Comparison of ENCODE assay signal across 8 mouse cellular contexts in genomic region chr14:56885986-56886593, GRCm38 (mm10). TPM values are rescaled to one million over a fixed set of nuclear protein-coding genes. Genes with fewer than 3 reads are reported as not detected.
DNase-seq lines count a peak whose midpoint lies in the region; ATAC-seq and TF ChIP-seq lines count a peak whose summit lies in the region.
"Not testable (repeated sequence)": the region's sequence is repeated elsewhere in the genome, so short reads cannot be mapped to it uniquely, and the experiment has no call there.

No protein-coding gene starts in this region.

- not testable (repeated sequence) for H3K27me3 ChIP-seq in embryonic facial prominence, embryonic 15.5 days; kidney, embryonic 14.5 days (ENCODE audit: control insufficient read depth, insufficient read depth, low read length); limb, embryonic 15.5 days

- peak overlapping the region; percentile 44; the same call in 1 of the 2 replicates for H3K9ac ChIP-seq in embryonic facial prominence, embryonic 15.5 days
- peak overlapping the region; percentile 73 for H3K9ac ChIP-seq in kidney, embryonic 14.5 days (ENCODE audit: low read depth, low read length)
- peak overlapping the region; percentile 60 for H3K9ac ChIP-seq in limb, embryonic 15.5 days

- 0 out of 2 replicates have a peak, but pooled peaks cover 13% of the 10 kb centered on the region for H3K36me3 ChIP-seq in embryonic facial prominence, embryonic 15.5 days
- peaks cover 16% of the 10 kb centered on the region; the same call in 1 of the 2 replicates for H3K36me3 ChIP-seq in kidney, embryonic 14.5 days (ENCODE audit: control insufficient read depth, insufficient read depth, low read length)
- not testable (repeated sequence) for H3K36me3 ChIP-seq in limb, embryonic 15.5 days

- not testable (repeated sequence) for H3K4me1 ChIP-seq in bone marrow macrophage, adult 2 months (ENCODE audit: control insufficient read depth, insufficient read depth, low read length); kidney, embryonic 14.5 days (ENCODE audit: control insufficient read depth, insufficient read depth, low read length)
- H3K4me1 ChIP-seq in embryonic facial prominence, embryonic 15.5 days = peaks cover 13% of the 10 kb centered on the region
- peaks cover 17% of the 10 kb centered on the region for H3K4me1 ChIP-seq in limb, embryonic 15.5 days

- peak overlapping the region; percentile 90 for H3K27ac ChIP-seq in bone marrow macrophage, adult 2 months (ENCODE audit: insufficient read depth, low read depth, low read length)
- peak overlapping the region; percentile 94 for H3K27ac ChIP-seq in embryonic facial prominence, embryonic 15.5 days (replicated peaks)
- peak overlapping the region; percentile 93 for H3K27ac ChIP-seq in kidney, embryonic 14.5 days (ENCODE audit: low read depth, low read length)
- peak overlapping the region; percentile 94 for H3K27ac ChIP-seq in limb, embryonic 15.5 days

- not testable (repeated sequence) for TF ChIP-seq CTCF in bone marrow macrophage, adult 2 months (IDR thresholded peaks at IDR 0.05; ENCODE audit: low read depth, low read length)

- DNase-seq in 416B (ENCODE audit: low read depth) = peak; percentile 77
- DNase-seq in heart, adult 9 months (ENCODE audit: low spot score in 2 of 2) = peak; percentile 80 to 83
- DNase-seq in monocyte, adult 2 months (ENCODE audit: low read depth in 1 of 2, low spot score in 2 of 2) = peak; percentile 30 to 73
- DNase-seq in spleen, postnatal 14 days (ENCODE audit: low spot score in 2 of 2) = peak; percentile 63 to 68

- peak; percentile 98 for ATAC-seq in embryonic facial prominence, embryonic 15.5 days (ENCODE audit: insufficient number of reproducible peaks, low FRiP score, low TSS enrichment, low read depth)
- peak; percentile 96 for ATAC-seq in kidney, embryonic 14.5 days (ENCODE audit: low FRiP score, low TSS enrichment)
- peak; percentile 96 for ATAC-seq in limb, embryonic 15.5 days (ENCODE audit: insufficient number of reproducible peaks, low FRiP score, low TSS enrichment, low read depth)

- peak overlapping the region; percentile 73 for H3K4me2 ChIP-seq in embryonic facial prominence, embryonic 15.5 days (replicated peaks)
- peak overlapping the region; percentile 52 for H3K4me2 ChIP-seq in kidney, embryonic 14.5 days (replicated peaks; ENCODE audit: low read depth, low read length)
- peak overlapping the region; percentile 75 for H3K4me2 ChIP-seq in limb, embryonic 15.5 days

- H3K9me3 ChIP-seq in embryonic facial prominence, embryonic 15.5 days (replicated peaks); kidney, embryonic 14.5 days (ENCODE audit: control insufficient read depth, low read length); limb, embryonic 15.5 days: not testable (repeated sequence)

- H3K4me3 ChIP-seq in bone marrow macrophage, adult 2 months (ENCODE audit: insufficient read depth, low read length) = peak overlapping the region; percentile 83
- H3K4me3 ChIP-seq in embryonic facial prominence, embryonic 15.5 days (replicated peaks) = peak overlapping the region; percentile 59
- H3K4me3 ChIP-seq in kidney, embryonic 14.5 days (ENCODE audit: low read length) = peak overlapping the region; percentile 49
- H3K4me3 ChIP-seq in limb, embryonic 15.5 days = peak overlapping the region; percentile 58

- WGBS in embryonic facial prominence, embryonic 15.5 days = under 1% methylated on average over 35 of the region's 69 CpGs
- WGBS in kidney, embryonic 14.5 days = 0% methylated on average over 27 of the region's 69 CpGs
- 0% methylated on average over 27 of the region's 69 CpGs for WGBS in limb, embryonic 15.5 days

- not testable (repeated sequence) for TF ChIP-seq POLR2A in bone marrow macrophage, adult 2 months (IDR thresholded peaks at IDR 0.05; ENCODE audit: borderline replicate concordance, low read depth, low read length)

RNA-seq across cellular contexts. Expression of gene Zmym2, which starts 0.4 kb away (rescaled TPM):
- 39.2 and 48.7 TPM in 2 replicates for polyA plus RNA-seq in bone marrow macrophage, adult 2 months (2012; ENCODE audit: insufficient read depth, insufficient read length, missing spikeins)
- 36.6 and 39.8 TPM in 2 replicates for polyA plus RNA-seq in embryonic facial prominence, embryonic 15.5 days (2015; fragmentation: Nextera tagmentation; extraction: Ambion mirVana)
- 37.1 and 50.5 TPM in 2 replicates for polyA plus RNA-seq in kidney, embryonic 14.5 days (2014; fragmentation: Nextera tagmentation; extraction: Ambion mirVana)
- 34.0 and 38.2 TPM in 2 replicates for polyA plus RNA-seq in limb, embryonic 15.5 days (2015; fragmentation: Nextera tagmentation; extraction: Ambion mirVana)

Comparison
In these comparisons a context has a peak if more than half of its experiments do, and no peak if none do; other contexts are left out.
1. Peak in every context shown above with its lines: DNase-seq, ATAC-seq, H3K4me3 ChIP-seq and H3K27ac ChIP-seq.